Mouse (Mus musculus) macrophage (primary cell): ENCODE results near the gene Atic. TPM values are rescaled to one million over a fixed set of nuclear protein-coding genes. Genes with fewer than 3 reads are reported as not detected.

ENCODE experiments used
- H3K27ac ChIP-seq: fragments of 350-480 bp; formaldehyde crosslinking; 2 replicates; pipeline ENCODE4 v1.9.0; 2021
- H3K36me3 ChIP-seq: fragments of 350-480 bp; formaldehyde crosslinking; 2 replicates; pipeline ENCODE4 v1.9.0; 2021; ENCODE audit errors: inconsistent target
- H3K4me3 ChIP-seq: fragments of 350-480 bp; formaldehyde crosslinking; 2 replicates; pipeline ENCODE4 v1.9.0; 2021; ENCODE audit errors: inconsistent target
- H3K79me2 ChIP-seq: fragments of 350-480 bp; formaldehyde crosslinking; 2 replicates; pipeline ENCODE4 v1.9.0; 2021; ENCODE audit errors: inconsistent target
- WGBS: methylation state at CpG from one replicate; pipeline ENCODE4 v1.1.7; 2026; ENCODE audit warnings: inconsistent platforms; ENCODE audit not compliant: missing documents; 5-methylcytosine and 5-hydroxymethylcytosine counted together
- polyA plus RNA-seq: library from polyadenylated mRNA; stranded (reverse); fragments of 250-400 nt; gene quantifications from 3 replicates; pipeline ENCODE4 v1.2.4, GENCODE M21; 2018; ENCODE audit warnings: inconsistent platforms

The Atic gene
- polyA plus RNA-seq, 1 experiment from 2014 or later = 24.8 TPM

GRCm38 (mm10) chr1:71614545-71615246 lies 57.7 kb downstream of the Atic start:
- Histone ChIP-seq H3K4me3 (no peak overlapping the region), H3K36me3 (no peaks in the 10 kb centered on the region), H3K27ac (no peak overlapping the region), H3K79me2 (no peaks in the 10 kb centered on the region)
- WGBS = 90% methylated on average over 8 of the region's 8 CpGs

GRCm38 (mm10) chr1:71621526-71621925 lies 64.6 kb downstream of the Atic start:
- no peaks in the 10 kb centered on the region for H3K79me2 ChIP-seq
- 37% methylated on average over 2 of the region's 2 CpGs for WGBS
- H3K4me3 ChIP-seq = no peak overlapping the region
- no peak overlapping the region for H3K27ac ChIP-seq
- H3K36me3 ChIP-seq = no peaks in the 10 kb centered on the region

- 99% methylated on average over 6 of the region's 6 CpGs for WGBS
- Histone ChIP-seq H3K4me3 (no peak overlapping the region), H3K27ac (no peak overlapping the region), H3K79me2 (no peaks in the 10 kb centered on the region), H3K36me3 (no peaks in the 10 kb centered on the region)
Measured at GRCm38 (mm10) chr1:71623625-71624024, 66.7 kb downstream of the Atic start.

Other genes with a start within 250 kb of the Atic start
- not detected in 3 replicates for gene Abca12, start 142.2 kb upstream of the Atic start, polyA plus RNA-seq
- gene Fn1, start 96.0 kb downstream of the Atic start, polyA plus RNA-seq = 0.68 to 3.9 TPM (median 1.6 TPM) in 3 replicates